Mouse (Mus musculus): ENCODE measurements at regions not wholly inside any gene's neighbourhood (a gene's known extent, or its start where the extent isn't known, plus 50 kb on each side); places are given as distances from the start of the nearest gene placed in this dataset.
A peak's percentile ranks its signal among the peaks of the same experiment; 100 is the strongest.

DNA sequence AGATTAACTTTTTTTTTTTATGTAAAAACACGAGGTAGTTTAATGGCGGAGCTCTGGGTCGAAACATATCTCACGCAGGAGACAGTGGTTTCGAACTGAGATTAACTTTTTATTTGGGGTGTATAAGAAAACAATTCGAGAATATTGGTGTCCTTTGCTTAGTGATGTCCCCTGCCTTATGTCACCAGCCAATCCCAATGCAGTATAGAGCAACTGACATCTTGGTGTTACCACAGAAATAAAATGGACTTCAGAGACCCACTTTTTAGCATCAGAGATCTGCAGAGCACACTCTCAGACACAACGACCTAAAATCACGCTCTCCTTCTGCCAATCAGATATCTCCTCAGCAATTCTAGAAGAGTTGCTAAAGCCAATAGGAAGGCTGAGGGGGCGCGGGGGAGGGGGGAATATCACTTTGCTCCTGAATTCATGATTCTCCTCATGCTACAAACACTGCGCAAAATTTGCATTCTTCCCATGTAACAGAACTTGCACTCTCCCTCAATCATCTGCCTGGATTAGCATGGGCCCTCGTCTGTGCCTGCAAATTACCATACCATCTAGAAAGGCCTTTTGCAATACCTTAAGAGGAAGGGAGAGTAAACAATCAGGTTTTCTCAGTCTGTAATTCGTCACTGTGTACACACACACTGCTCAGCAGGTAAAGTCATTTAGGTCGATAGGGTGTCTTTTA, 128.7 kb upstream of the Sox2 start:
- H3K27ac ChIP-seq, result no peak overlapping the region
- no peak overlapping the region for H3K4me2 ChIP-seq
- peaks cover 14% of the 10 kb centered on the region for H3K4me1 ChIP-seq
- H3K4me3 ChIP-seq, result no peak overlapping the region
- peaks cover 8% of the 10 kb centered on the region for H3K9me3 ChIP-seq (replicated peaks)
- 63% methylated on average over 14 of the region's 14 CpGs for WGBS
- H3K36me3 ChIP-seq (ENCODE audit: poor library complexity, severe bottlenecking), result no peaks in the 10 kb centered on the region
- H3K9ac ChIP-seq, result no peak overlapping the region
- ATAC-seq, result peak; percentile 92
- no peaks in the 10 kb centered on the region for H3K27me3 ChIP-seq

DNA sequence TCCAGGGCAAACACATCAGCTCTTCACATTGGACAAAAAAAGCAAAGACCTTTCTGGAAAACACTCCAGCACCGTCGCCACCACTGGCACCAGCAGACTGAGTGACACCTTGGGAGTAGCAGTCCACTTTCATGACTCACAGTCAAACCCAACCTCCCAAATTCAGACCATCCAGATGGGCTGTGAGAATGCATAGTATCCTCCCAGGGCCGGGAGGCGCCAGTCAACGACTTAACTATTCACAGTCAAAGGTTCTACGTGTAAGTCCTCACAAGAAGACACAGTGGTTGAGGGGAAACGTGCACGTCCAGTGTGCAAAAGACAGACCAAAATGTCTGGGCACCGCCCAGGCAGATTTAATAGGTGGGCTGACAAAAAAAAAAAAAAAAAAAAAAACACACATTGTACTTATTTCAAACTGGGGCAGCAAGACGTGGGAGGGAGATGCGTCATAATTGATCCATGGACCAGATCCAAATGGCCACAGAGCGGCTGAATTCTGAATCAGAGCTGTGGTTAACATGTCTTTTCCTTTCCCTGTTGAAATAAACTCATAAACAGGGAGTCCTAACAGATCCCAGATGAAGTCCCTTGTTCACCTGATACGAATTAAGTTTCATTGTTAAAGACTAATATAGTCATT, 137.6 kb upstream of the Sox2 start:
- Histone ChIP-seq H3K27me3 (peaks cover 4% of the 10 kb centered on the region), H3K36me3 (ENCODE audit: poor library complexity, severe bottlenecking) (no peaks in the 10 kb centered on the region), H3K9me3 (replicated peaks) (no peaks in the 10 kb centered on the region; the same call in 1 of the 2 replicates), H3K9ac (no peak overlapping the region), H3K27ac (no peak overlapping the region), H3K4me1 (peaks cover 17% of the 10 kb centered on the region), H3K4me3 (no peak overlapping the region), H3K4me2 (no peak overlapping the region)
- ATAC-seq, result no peak
- 83% methylated on average over 13 of the region's 13 CpGs for WGBS

GRCm38 (mm10) chr3:34510723-34511122, 139.5 kb upstream of the Sox2 start:
- no peak overlapping the region for H3K4me3 ChIP-seq
- H3K9me3 ChIP-seq (replicated peaks), result no peaks in the 10 kb centered on the region; the same call in 1 of the 2 replicates
- ATAC-seq, result no peak
- H3K4me1 ChIP-seq, result peaks cover 20% of the 10 kb centered on the region
- no peak overlapping the region for H3K27ac ChIP-seq
- H3K36me3 ChIP-seq (ENCODE audit: poor library complexity, severe bottlenecking), result no peaks in the 10 kb centered on the region
- H3K4me2 ChIP-seq, result no peak overlapping the region
- H3K27me3 ChIP-seq, result peaks cover 11% of the 10 kb centered on the region
- WGBS, result 88% methylated on average over 4 of the region's 4 CpGs
- no peak overlapping the region for H3K9ac ChIP-seq

GRCm38 (mm10) chr3:34509160-34509559, 141.0 kb upstream of the Sox2 start:
- Histone ChIP-seq H3K9ac (no peak overlapping the region), H3K4me3 (no peak overlapping the region), H3K27me3 (peaks cover 14% of the 10 kb centered on the region), H3K4me2 (no peak overlapping the region), H3K4me1 (peaks cover 35% of the 10 kb centered on the region), H3K27ac (no peak overlapping the region), H3K9me3 (replicated peaks) (no peaks in the 10 kb centered on the region; the same call in 1 of the 2 replicates), H3K36me3 (ENCODE audit: poor library complexity, severe bottlenecking) (no peaks in the 10 kb centered on the region)
- peak; percentile 29; the same call in 1 of the 2 replicates for ATAC-seq
- 27% methylated on average over 5 of the region's 5 CpGs for WGBS

DNA sequence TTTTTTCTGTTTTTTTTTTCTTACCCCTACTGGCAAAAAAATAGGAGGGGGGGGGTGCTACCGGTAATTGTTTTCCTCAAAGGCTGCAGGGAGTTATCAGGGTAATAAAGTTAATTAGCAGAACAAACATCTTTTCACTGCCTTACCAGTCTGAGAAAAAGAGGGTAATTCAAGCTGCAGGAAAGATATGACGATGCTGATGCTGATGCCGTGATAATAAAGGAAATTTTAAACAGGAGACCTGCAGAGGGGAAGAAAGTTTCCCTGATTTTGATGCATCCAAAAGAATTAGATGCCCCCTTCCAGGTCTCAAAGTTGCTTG, 145.7 kb upstream of the Sox2 start:
- ATAC-seq, result peak; percentile 52
- no peaks in the 10 kb centered on the region; the same call in 1 of the 2 replicates for H3K9me3 ChIP-seq (replicated peaks)
- no peak overlapping the region for H3K9ac ChIP-seq
- H3K4me2 ChIP-seq, result peak overlapping the region; percentile 28
- no peak overlapping the region for H3K4me3 ChIP-seq
- H3K36me3 ChIP-seq (ENCODE audit: poor library complexity, severe bottlenecking), result no peaks in the 10 kb centered on the region
- H3K27me3 ChIP-seq, result peaks cover 21% of the 10 kb centered on the region
- H3K4me1 ChIP-seq, result peaks cover 43% of the 10 kb centered on the region
- H3K27ac ChIP-seq, result peak overlapping the region; percentile 31; the same call in 1 of the 2 replicates
- WGBS, result 11% methylated on average over 3 of the region's 3 CpGs

- Histone ChIP-seq H3K36me3 (ENCODE audit: poor library complexity, severe bottlenecking) (no peaks in the 10 kb centered on the region), H3K4me2 (peak overlapping the region; percentile 32; the same call in 1 of the 2 replicates)
- peak; percentile 93 for ATAC-seq
Observed at GRCm38 (mm10) chr3:34503874-34504572, 146.2 kb upstream of the Sox2 start.

DNA sequence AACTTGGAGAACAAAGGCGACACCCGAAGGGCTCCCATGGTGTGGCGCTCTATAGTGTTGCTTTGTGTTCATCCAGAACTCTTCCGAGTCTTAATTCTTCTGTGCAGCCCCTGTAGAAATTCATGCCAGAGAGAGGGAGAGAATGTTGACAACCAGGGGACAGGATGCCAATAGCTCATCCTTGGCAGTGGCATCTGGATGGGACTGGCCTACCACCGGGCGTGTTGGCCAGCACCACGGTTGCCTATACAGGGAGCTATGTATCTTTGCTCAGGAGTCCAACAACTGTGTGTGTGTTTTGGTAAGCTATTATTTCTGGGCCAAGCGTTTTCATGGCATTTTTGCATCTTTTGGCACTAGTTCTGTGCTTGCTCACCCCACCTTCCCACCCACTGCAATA, 153.4 kb upstream of the Sox2 start:
- no peaks in the 10 kb centered on the region for H3K4me1 ChIP-seq
- H3K9me3 ChIP-seq (replicated peaks), result no peaks in the 10 kb centered on the region
- no peak overlapping the region for H3K4me3 ChIP-seq
- H3K27ac ChIP-seq, result no peak overlapping the region
- no peaks in the 10 kb centered on the region for H3K36me3 ChIP-seq (ENCODE audit: poor library complexity, severe bottlenecking)
- H3K9ac ChIP-seq, result no peak overlapping the region
- no peak overlapping the region for H3K4me2 ChIP-seq
- ATAC-seq, result no peak
- peaks cover 13% of the 10 kb centered on the region for H3K27me3 ChIP-seq
- 86% methylated on average over 8 of the region's 8 CpGs for WGBS

More at GRCm38 (mm10) chr3:34503874-34504572, 146.2 kb upstream of the Sox2 start:
- no peak overlapping the region for H3K4me3 ChIP-seq
- H3K27ac ChIP-seq, result no peak overlapping the region
- H3K9me3 ChIP-seq (replicated peaks), result no peaks in the 10 kb centered on the region; the same call in 1 of the 2 replicates
- no peak overlapping the region for H3K9ac ChIP-seq
- 16% methylated on average over 13 of the region's 13 CpGs for WGBS
- peaks cover 24% of the 10 kb centered on the region for H3K27me3 ChIP-seq
- H3K4me1 ChIP-seq, result peaks cover 38% of the 10 kb centered on the region

GRCm38 (mm10) chr3:34495615-34496014, 154.6 kb upstream of the Sox2 start:
- Histone ChIP-seq H3K9ac (no peak overlapping the region), H3K4me1 (no peaks in the 10 kb centered on the region), H3K4me2 (no peak overlapping the region), H3K9me3 (replicated peaks) (no peaks in the 10 kb centered on the region), H3K4me3 (no peak overlapping the region), H3K27ac (no peak overlapping the region), H3K36me3 (ENCODE audit: poor library complexity, severe bottlenecking) (no peaks in the 10 kb centered on the region), H3K27me3 (peaks cover 7% of the 10 kb centered on the region)
- ATAC-seq, result no peak
- 79% methylated on average over 3 of the region's 3 CpGs for WGBS

DNA sequence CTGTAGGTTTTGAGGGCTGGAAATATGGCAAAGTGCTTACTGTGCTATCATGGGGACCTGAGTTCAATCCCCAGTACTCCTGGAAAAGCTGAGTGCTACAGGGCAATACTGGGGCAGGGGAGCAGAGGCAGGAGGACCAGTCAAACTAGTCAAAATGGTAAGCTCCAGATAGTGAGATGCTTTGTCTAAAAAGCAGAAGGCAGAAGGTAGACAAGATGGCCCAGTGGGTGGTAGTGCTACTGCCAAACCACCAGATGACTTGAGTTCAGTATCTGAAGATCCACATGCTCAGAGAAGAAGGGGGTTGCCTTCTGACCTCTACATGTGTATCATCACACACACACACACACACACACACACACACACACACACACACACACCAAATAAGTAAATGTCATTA, 156.3 kb upstream of the Sox2 start:
- no peak overlapping the region for H3K4me3 ChIP-seq
- no peaks in the 10 kb centered on the region for H3K36me3 ChIP-seq (ENCODE audit: poor library complexity, severe bottlenecking)
- H3K9me3 ChIP-seq (replicated peaks), result no peaks in the 10 kb centered on the region
- H3K9ac ChIP-seq, result no peak overlapping the region
- H3K4me1 ChIP-seq, result no peaks in the 10 kb centered on the region
- peaks cover 4% of the 10 kb centered on the region; the same call in 1 of the 2 replicates for H3K27me3 ChIP-seq
- no peak for ATAC-seq
- no peak overlapping the region for H3K27ac ChIP-seq
- H3K4me2 ChIP-seq, result no peak overlapping the region

- Histone ChIP-seq H3K36me3 (ENCODE audit: poor library complexity, severe bottlenecking) (no peaks in the 10 kb centered on the region), H3K4me3 (no peak overlapping the region), H3K27ac (no peak overlapping the region), H3K9ac (no peak overlapping the region), H3K27me3 (0 out of 2 replicates have a peak, but pooled peaks cover 5% of the 10 kb centered on the region), H3K4me2 (no peak overlapping the region), H3K4me1 (peaks cover 12% of the 10 kb centered on the region), H3K9me3 (replicated peaks) (no peaks in the 10 kb centered on the region)
- no peak for ATAC-seq
- 96% methylated on average over 2 of the region's 2 CpGs for WGBS
Observed at GRCm38 (mm10) chr3:34489008-34489407, 161.2 kb upstream of the Sox2 start.

GRCm38 (mm10) chr3:34486441-34487050, 163.7 kb upstream of the Sox2 start:
- H3K4me1 ChIP-seq, result peaks cover 20% of the 10 kb centered on the region
- H3K36me3 ChIP-seq (ENCODE audit: poor library complexity, severe bottlenecking), result no peaks in the 10 kb centered on the region
- H3K4me2 ChIP-seq, result no peak overlapping the region; the same call in 1 of the 2 replicates
- H3K9ac ChIP-seq, result no peak overlapping the region
- 5% methylated on average over 9 of the region's 9 CpGs for WGBS
- 0 out of 2 replicates have a peak, but pooled peaks cover 5% of the 10 kb centered on the region for H3K27me3 ChIP-seq
- H3K4me3 ChIP-seq, result no peak overlapping the region
- no peak overlapping the region for H3K27ac ChIP-seq
- ATAC-seq, result peak; percentile 83
- H3K9me3 ChIP-seq (replicated peaks), result no peaks in the 10 kb centered on the region

All from forebrain, embryonic 13.5 days (tissue).